Mouse (Mus musculus) thymus, postnatal 4 days (tissue): ENCODE data around the gene Cox19.
"Not testable (repeated sequence)": the region's sequence is repeated elsewhere in the genome, so short reads cannot be mapped to it uniquely, and the experiment has no call there.

Experiments used
- DNase-seq: peaks from one replicate; pipeline ENCODE4 v3.0.0; 2021

Gene Cox19

GRCm38 (mm10) chr5:139351134-139351533 is at the start of gene Cox19:
Gene Cox19 (minus strand): TSS chr5:139351418.
- DNase-seq: no peak

- no peak for DNase-seq
These were observed 48.8 kb upstream of the Cox19 start for GRCm38 (mm10) chr5:139399991-139400390.

DNA sequence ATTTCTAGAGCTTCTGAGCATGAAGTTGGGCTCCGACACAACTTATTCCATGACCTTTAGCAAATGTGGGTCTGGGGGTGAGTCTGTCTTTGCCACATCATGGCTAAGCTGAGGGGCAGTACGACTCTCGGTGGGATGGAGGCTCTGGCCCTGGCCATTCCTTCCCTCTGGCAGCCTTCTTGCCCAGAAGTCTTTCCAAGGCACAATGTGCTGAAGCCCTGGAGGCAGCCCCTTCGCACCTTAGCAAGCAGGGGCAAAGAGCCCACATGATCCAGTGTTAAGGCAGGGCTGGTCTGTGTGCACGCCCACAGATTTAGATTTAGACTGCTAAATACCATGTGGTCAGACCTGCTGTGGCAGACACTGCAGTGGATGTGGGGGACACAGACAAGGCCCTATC is 47.6 kb upstream of the Cox19 start:
- DNase-seq: no peak

DNA sequence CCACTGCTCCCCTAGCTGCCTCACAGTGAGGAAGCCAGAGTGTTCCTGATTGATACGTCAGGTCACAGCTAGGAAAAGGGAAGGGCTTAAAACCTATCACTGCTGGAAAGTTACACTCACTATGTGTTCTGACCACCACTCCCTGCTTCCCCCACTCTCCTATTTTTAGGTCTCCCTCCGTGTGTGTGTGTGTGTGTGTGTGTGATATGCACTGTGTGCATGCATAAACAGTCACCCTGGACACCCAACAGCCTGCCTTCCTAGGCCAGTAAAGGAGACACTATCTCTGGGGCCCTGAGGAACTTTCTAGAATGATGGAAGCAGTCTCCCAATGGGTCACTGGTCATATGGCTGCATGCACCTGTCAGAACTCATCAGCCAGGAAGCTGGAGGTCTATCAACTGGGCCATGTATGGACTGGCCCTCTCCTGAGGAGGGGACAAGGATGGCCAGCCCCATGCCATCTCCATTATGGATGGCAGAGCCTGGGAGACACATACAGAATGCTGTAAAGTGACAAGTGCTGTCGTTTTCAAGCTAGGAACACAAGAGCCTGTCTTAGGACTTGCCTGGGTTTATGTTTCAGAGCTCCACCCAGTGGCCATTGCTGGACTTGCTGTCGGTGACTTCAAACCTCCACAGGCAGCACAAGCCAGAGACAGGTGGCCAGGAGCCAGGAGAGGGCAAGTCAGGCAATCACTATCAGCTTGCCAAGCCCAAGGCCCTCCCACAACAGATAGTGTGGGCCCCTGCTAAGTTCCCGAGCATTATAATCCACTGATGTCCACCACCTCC is 46.9 kb upstream of the Cox19 start:
- peak; percentile 93 for DNase-seq

- no peak for DNase-seq
These were observed 46.2 kb upstream of the Cox19 start for GRCm38 (mm10) chr5:139397359-139397916.

DNA sequence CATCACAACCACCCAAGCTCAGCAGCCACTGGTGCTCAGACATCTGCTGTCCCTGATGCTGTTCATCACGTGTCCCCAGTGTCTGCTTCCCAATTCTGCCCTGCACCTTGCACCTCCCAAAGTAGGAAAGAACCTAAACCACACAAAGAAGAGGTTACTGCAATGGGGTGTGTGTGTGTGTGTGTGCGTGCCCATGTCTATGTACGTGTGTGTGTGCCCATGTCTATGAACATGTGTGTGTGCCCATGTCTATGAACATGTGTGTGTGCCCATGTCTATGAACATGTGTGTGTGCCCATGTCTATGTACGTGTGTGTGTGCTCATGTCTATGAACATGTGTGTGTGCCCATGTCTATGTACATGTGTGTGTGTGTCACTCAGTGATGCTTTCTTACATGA is 44.3 kb upstream of the Cox19 start:
- DNase-seq: no peak

- no peak for DNase-seq
These were observed 43.2 kb upstream of the Cox19 start for GRCm38 (mm10) chr5:139394399-139394798.

DNA sequence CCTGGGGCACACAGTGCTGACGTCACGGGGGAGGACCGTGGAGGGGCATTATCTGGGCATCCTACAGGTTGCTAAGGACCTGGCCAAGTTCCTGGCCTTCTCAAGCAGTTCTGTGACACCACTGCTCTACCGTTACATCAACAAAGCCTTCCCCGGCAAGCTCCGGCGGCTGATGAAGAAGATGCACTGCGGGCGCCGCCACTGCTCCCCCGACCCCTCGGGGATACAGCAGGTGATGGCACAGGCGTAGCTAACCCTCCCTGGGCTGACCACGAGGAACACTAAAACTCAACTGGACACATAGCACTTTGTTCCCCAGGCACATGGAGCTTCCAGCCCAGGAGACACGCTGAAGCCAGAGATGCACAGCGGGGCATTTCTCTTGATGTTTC is 42.0 kb upstream of the Cox19 start:
- DNase-seq: no peak

GRCm38 (mm10) chr5:139392219-139393196 is 41.3 kb upstream of the Cox19 start:
- DNase-seq: no peak

DNA sequence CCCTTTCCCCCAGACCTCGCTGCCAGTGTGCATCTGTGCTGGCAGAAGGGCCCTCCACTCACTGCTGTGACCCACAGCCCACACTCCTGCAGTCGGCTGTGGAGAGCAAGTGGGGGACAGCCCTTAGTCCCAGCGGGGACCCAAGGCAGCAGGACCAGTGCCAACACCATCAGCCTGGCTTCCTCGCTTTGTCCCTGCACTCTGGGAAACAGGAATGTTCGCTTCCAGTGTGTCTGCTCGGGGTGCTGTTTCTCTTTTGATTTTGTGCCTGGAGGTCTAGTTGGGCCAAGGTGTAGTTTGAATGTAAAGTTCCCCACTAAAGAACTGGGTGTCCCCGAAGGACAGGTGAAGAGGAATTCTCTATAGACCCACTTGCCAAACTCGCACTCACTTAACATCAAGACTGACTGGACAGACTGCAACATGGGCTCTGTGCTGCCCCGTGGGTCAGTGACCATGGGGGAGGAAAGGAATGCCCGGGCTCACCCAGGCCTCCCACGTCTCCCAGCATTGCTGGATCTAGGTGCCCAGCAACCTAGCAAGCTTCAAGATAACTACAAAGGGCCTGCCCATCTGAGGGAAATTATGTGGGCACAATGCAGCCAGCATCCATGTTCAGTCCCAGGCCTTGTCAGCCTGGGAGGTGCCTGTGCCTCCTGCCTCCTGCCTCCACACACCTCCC is 40.2 kb upstream of the Cox19 start:
- DNase-seq: no peak

DNA sequence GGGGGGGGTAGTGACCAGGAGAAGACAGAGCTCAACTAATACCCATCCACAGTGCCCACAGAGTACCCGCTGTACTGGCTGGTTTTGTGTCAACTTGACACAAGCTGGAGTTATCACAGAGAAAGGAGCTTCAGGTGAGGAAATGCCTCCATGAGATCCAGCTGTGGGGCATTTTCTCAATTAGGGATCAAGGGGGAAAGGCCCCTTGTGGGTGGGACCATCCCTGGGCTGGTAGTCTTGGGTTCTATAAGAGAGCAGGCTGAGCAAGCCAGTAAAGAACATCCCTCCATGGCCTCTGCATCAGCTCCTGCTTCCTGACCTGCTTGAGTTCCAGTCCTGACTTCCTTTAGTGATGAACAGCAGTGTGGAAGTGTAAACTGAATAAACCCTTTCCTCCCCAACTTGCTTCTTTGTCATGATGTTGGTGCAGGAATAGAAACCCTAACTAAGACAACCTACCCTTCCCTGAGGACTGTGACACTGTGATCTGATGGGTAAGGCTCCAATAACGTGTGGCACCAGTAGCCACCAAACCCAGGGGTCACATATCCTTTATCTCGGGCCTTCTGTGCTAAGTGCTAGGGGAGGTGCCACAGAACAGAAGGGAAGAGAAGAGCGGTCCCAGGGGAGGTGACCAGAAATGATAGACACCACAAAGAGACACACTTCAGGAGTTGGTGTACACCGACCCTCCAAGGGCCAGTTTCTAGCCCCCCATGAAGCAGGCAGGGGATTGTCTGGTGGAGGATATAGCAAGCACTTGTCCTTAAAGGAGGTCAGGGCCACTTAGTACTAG is 39.3 kb upstream of the Cox19 start:
- not testable (repeated sequence) for DNase-seq

DNA sequence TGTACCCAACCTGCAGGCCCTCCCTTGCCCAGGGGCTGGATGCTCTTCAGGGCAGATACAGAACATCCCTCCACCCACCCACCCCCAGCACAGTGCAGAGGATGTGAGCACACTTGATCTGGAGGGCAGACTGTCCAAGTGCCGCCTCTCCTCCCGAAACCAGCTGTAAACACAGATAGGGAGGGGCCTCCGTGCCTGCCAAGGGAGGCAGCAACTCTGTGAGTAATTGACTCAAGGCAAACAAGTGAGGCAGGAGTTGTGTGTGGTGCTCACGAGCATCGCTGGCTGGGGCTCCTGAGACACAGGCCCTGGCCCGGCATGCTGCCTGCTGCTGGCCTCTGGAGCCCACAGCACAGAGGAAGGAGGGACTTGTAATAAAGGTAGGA is 38.5 kb upstream of the Cox19 start:
- no peak for DNase-seq

DNA sequence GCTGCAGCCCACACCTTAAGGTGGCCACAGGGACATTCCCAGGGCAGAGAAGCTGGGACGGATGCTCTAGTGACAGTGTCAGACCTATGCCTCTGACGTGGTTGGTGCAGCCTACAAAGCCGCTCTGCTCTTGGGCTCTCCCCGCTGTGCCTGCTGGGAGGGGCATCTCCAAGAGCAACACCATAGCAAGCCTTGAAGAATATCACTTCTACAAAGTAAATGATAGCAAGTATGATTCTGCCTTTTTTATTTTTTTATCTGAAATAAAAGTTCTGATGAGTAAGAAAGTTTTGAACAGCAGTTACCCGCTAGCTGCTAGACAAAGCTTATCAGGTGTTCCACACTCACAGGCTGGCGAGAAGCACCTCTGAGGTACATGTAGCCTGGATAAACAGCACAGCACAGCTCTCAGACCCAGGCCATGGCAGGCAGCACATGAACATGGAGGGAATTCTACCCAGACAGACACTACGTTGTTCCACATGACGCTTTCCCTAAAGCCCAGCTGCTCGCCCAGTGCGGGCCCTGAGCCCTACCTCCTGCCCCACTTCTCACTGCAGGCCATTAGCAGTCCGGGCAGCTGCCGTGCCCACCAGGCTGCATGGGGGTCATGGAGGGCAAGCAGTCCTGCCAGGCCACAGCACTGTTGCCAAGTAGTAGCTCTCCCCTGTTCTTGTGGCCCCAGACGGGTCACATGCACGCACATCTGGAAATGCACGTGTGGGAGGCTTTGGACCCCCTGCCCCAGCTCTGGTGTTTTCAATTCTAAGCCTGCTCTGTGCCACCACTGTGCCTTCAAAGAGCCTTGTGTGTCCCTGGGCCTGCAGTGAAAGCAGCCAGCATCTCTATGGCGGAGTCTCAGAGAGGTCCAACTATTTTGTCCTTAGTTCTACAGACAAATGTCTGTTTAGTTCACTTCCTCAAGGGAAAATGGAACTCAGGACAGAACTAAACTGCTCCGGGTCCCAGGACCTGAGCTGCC is 37.8 kb upstream of the Cox19 start:
- DNase-seq: no peak

GRCm38 (mm10) chr5:139388195-139388570 is 37.0 kb upstream of the Cox19 start:
- no peak for DNase-seq

- DNase-seq: no peak
These were observed 36.3 kb upstream of the Cox19 start for GRCm38 (mm10) chr5:139387329-139388194.

GRCm38 (mm10) chr5:139386047-139386446 is 34.8 kb upstream of the Cox19 start:
- DNase-seq: no peak

DNA sequence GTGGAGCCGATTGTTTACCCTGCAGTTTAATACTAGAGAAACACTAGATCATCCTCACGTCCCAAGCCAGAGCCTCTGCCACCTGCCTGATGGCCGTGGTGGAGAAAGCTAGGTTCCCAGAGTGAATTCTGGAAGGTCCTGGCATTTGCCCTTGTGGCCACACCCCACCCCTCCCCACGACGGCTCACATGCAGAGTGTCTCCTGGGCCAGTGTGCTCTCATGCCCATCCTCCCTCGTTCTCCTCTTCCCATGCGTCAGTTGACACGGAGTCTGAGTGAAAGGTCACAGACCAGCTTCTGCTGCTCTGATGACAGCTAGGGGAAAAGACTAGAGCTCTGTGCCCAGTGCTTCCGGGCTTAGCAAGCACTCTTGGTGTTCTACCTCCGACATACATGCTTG is 33.3 kb upstream of the Cox19 start:
- DNase-seq: no peak

- peak; percentile 46 for DNase-seq
These were observed 32.0 kb upstream of the Cox19 start for GRCm38 (mm10) chr5:139383234-139383633.

DNA sequence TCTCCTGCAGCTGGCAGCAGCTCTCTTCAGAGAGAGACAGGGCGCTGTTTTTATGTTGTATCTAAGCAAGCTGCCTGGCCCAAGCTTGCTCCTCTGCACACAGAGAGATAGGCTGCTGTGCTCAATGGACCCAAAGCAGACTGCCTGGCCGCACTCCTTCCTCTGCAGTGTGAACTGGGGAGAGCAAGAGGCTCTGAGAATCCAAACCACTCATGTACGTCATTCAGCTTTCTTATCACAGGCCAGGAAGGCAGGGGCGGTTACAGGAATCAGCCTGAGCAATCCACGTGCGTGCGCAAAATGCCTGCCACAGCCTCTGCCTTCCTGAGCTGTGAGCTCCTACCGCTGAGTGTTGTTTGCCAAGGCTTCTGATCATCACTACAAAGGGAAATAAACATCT is 31.5 kb upstream of the Cox19 start:
- DNase-seq: peak; percentile 71
